Mouse (Mus musculus): ENCODE results near the gene Rapgef3. TPM values are rescaled to one million over a fixed set of nuclear protein-coding genes. Genes with fewer than 3 reads are reported as not detected.

Rapgef3 gene
- total and polyA plus RNA-seq, 3 experiments, result 6.6 to 7.4 TPM; not detected in 1

- peak; percentile 65; the same call in 1 of the 2 replicates for TF ChIP-seq CHD1 (IDR thresholded peaks at IDR 0.05; ENCODE audit: low read depth, low read length)
These were observed 21.5 kb downstream of the Rapgef3 start (continued) for GRCm38 (mm10) chr15:97746278-97746677.

- Histone ChIP-seq H3K36me3 (ENCODE audit: control insufficient read depth in 1 of 2, insufficient read depth in 2 of 2, low read length in 2 of 2) (peaks cover 0 to 34% of the 10 kb centered on the region in 2 experiments; a peak in 2 of 4 replicates), H3K4me1 (ENCODE audit: control insufficient read depth in 1 of 2, insufficient read depth in 2 of 2, low read length in 2 of 2) (peaks cover 9 to 56% of the 10 kb centered on the region in 2 experiments), H3K27me3 (ENCODE audit: control insufficient read depth in 1 of 2, insufficient read depth in 2 of 2, low read length in 2 of 2) (no peaks in the 10 kb centered on the region), H3K9ac (ENCODE audit: control insufficient read depth, low read depth, low read length, poor library complexity, severe bottlenecking) (peak overlapping the region; percentile 71), H3K27ac (ENCODE audit: control insufficient read depth, low read depth, low read length) (peak overlapping the region; percentile 82), H3K4me3 (ENCODE audit: control insufficient read depth in 1 of 2, insufficient read depth in 1 of 2, low read depth in 2 of 2, low read length in 2 of 2) (peak overlapping the region; percentile 21 to 46), H3K9me3 (replicated peaks; ENCODE audit: insufficient read depth, low read length) (no peaks in the 10 kb centered on the region), H3K79me2 (ENCODE audit: control insufficient read depth, insufficient read depth, low read length, poor library complexity) (no peaks in the 10 kb centered on the region; the same call in 1 of the 2 replicates)
- TF ChIP-seq USF1 (IDR thresholded peaks at IDR 0.05; ENCODE audit: low read depth, low read length), result no peak
- TF ChIP-seq POLR2AphosphoS5 (IDR thresholded peaks at IDR 0.05; ENCODE audit: borderline replicate concordance, low read depth, low read length), result no peak
- TF ChIP-seq ZKSCAN1 (IDR thresholded peaks at IDR 0.05; ENCODE audit: low read depth, low read length), result no peak
- TF ChIP-seq ZMIZ1 (IDR thresholded peaks at IDR 0.05; ENCODE audit: low read depth, low read length), result no peak
- peak; percentile 29 to 50; a peak in 2 of 4 replicates for TF ChIP-seq POLR2A (IDR thresholded peaks at IDR 0.05; ENCODE audit: control insufficient read depth in 1 of 2, insufficient read depth in 1 of 2, low read depth in 1 of 2, low read length in 2 of 2, poor library complexity in 1 of 2)
- TF ChIP-seq NELFE (IDR thresholded peaks at IDR 0.05; ENCODE audit: low read depth, low read length), result 0 out of 2 replicates have a peak, but pooled peaks have one; percentile 30
- TF ChIP-seq JUND (IDR thresholded peaks at IDR 0.05; ENCODE audit: low read depth, low read length), result no peak
- TF ChIP-seq GATA1 (IDR thresholded peaks at IDR 0.05; ENCODE audit: low read depth, low read length), result no peak
- no peak for TF ChIP-seq MYB (IDR thresholded peaks at IDR 0.05; ENCODE audit: low read depth, low read length)
- TF ChIP-seq CHD2 (IDR thresholded peaks at IDR 0.05; ENCODE audit: low read length), result no peak
- no peak for TF ChIP-seq MYC (IDR thresholded peaks at IDR 0.05; ENCODE audit: low read depth, low read length)
- no peak for DNase-seq (ENCODE audit: low read depth, low spot score)
These were observed 22.4 kb downstream of the Rapgef3 start for GRCm38 (mm10) chr15:97745331-97745730.

GRCm38 (mm10) chr15:97744930-97745329, 22.8 kb downstream of the Rapgef3 start:
- Histone ChIP-seq H3K27ac (ENCODE audit: control insufficient read depth, low read depth, low read length) (peak overlapping the region; percentile 82), H3K4me3 (ENCODE audit: control insufficient read depth in 1 of 2, insufficient read depth in 1 of 2, low read depth in 2 of 2, low read length in 2 of 2) (peak overlapping the region; percentile 21 to 46), H3K4me1 (ENCODE audit: control insufficient read depth in 1 of 2, insufficient read depth in 2 of 2, low read length in 2 of 2) (peaks cover 9 to 52% of the 10 kb centered on the region in 2 experiments), H3K36me3 (ENCODE audit: control insufficient read depth in 1 of 2, insufficient read depth in 2 of 2, low read length in 2 of 2) (peaks cover 0 to 34% of the 10 kb centered on the region in 2 experiments; a peak in 2 of 4 replicates), H3K9me3 (replicated peaks; ENCODE audit: insufficient read depth, low read length) (no peaks in the 10 kb centered on the region), H3K27me3 (ENCODE audit: control insufficient read depth in 1 of 2, insufficient read depth in 2 of 2, low read length in 2 of 2) (no peaks in the 10 kb centered on the region), H3K9ac (ENCODE audit: control insufficient read depth, low read depth, low read length, poor library complexity, severe bottlenecking) (peak overlapping the region; percentile 71), H3K79me2 (ENCODE audit: control insufficient read depth, insufficient read depth, low read length, poor library complexity) (no peaks in the 10 kb centered on the region; the same call in 1 of the 2 replicates)
- TF ChIP-seq SMC3 (IDR thresholded peaks at IDR 0.05; ENCODE audit: low read depth, low read length) (no peak), TAL1 (IDR thresholded peaks at IDR 0.05; ENCODE audit: low read length) (peak; percentile 88), MXI1 (IDR thresholded peaks at IDR 0.05; ENCODE audit: low read depth, low read length) (peak; percentile 85), POLR2A (IDR thresholded peaks at IDR 0.05; ENCODE audit: control insufficient read depth in 1 of 2, insufficient read depth in 1 of 2, low read depth in 1 of 2, low read length in 2 of 2, poor library complexity in 1 of 2) (peak in 1 of 2 experiments; percentile 79; a peak in 2 of 4 replicates), MYC (IDR thresholded peaks at IDR 0.05; ENCODE audit: low read depth, low read length) (peak; percentile 89), SIN3A (IDR thresholded peaks at IDR 0.05; ENCODE audit: low read length) (peak; percentile 93), ZMIZ1 (IDR thresholded peaks at IDR 0.05; ENCODE audit: low read depth, low read length) (0 out of 2 replicates have a peak, but pooled peaks have one; percentile 20), GATA1 (IDR thresholded peaks at IDR 0.05; ENCODE audit: low read depth, low read length) (peak; percentile 76), UBTF (IDR thresholded peaks at IDR 0.05; ENCODE audit: borderline replicate concordance, insufficient read depth, low read depth, low read length) (no peak), RCOR1 (IDR thresholded peaks at IDR 0.05; ENCODE audit: low read depth, low read length) (peak; percentile 10; the same call in 1 of the 2 replicates), EP300 (IDR thresholded peaks at IDR 0.05; ENCODE audit: low read depth in 1 of 2, low read length in 2 of 2) (peak; percentile 81 to 82), ETS1 (IDR thresholded peaks at IDR 0.05; ENCODE audit: low read depth, low read length) (peak; percentile 94), E2F4 (IDR thresholded peaks at IDR 0.05; ENCODE audit: borderline replicate concordance, low read depth, low read length) (no peak), NRF1 (IDR thresholded peaks at IDR 0.05; ENCODE audit: insufficient read depth, low read depth, low read length, poor library complexity, severe bottlenecking) (peak; percentile 71), TCF12 (IDR thresholded peaks at IDR 0.05; ENCODE audit: low read depth, low read length) (peak; percentile 82), MEF2A (IDR thresholded peaks at IDR 0.05; ENCODE audit: extremely low read depth, insufficient replicate concordance, low read depth, low read length, poor library complexity, severe bottlenecking) (no peak), HCFC1 (IDR thresholded peaks at IDR 0.05; ENCODE audit: low read depth, low read length) (peak; percentile 74), TBP (IDR thresholded peaks at IDR 0.05; ENCODE audit: low read depth, low read length) (peak; percentile 58), MAZ (IDR thresholded peaks at IDR 0.05; ENCODE audit: low read depth, low read length) (peak; percentile 98; the same call in 1 of the 2 replicates)
- DNase-seq (ENCODE audit: low read depth, low spot score), result peak; percentile 96

Measured in MEL (cell line).